Mouse (Mus musculus): ENCODE measurements around the gene Lekr1. TPM values are rescaled to one million over a fixed set of nuclear protein-coding genes. Genes with fewer than 3 reads are reported as not detected.

Gene Lekr1
- total and polyA plus RNA-seq, 2 experiments from 2014 or later: 2.9 to 6.8 TPM

DNA sequence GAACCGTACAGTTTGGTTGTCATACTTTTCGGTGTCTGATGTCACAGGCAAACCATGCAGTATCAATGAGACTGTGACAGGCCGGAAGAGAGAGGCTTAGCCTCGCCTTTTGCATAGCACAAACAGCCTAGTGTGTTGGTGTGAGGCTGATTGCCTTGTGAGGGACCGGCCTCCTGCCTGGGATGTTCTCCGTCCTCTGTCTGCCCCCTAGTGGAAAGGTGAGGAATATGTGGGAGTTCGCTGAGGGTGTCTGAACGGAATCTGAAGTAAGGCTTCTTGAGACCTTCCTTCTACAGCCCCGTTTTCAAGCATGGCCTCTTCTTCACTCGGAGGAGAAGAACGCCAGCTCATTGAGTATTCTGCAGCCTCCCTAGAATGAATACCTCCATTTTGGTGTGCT lies 197.3 kb downstream of the Lekr1 start:
- H3K4me1 ChIP-seq (ENCODE audit: insufficient read depth, low read length): peaks cover 26% of the 10 kb centered on the region
- H3K27ac ChIP-seq: no peak overlapping the region
- H3K27me3 ChIP-seq (ENCODE audit: insufficient read depth, low read length): no peaks in the 10 kb centered on the region
- H3K4me3 ChIP-seq (ENCODE audit: low read length): peak overlapping the region; percentile 13; the same call in 1 of the 2 replicates
- H3K9ac ChIP-seq (replicated peaks; ENCODE audit: low read length): no peak overlapping the region
- no peaks in the 10 kb centered on the region for H3K9me3 ChIP-seq (ENCODE audit: low read length)
- TF ChIP-seq CTCF (IDR thresholded peaks at IDR 0.05; ENCODE audit: low read depth): peak; percentile 99
- ATAC-seq (peak; percentile 87), DNase-seq (ENCODE audit: low spot score) (peak; percentile 92)
- peak overlapping the region; percentile 47 for H3K4me2 ChIP-seq (ENCODE audit: low read depth, low read length)
- 3% methylated on average over 11 of the region's 11 CpGs for WGBS
- no peaks in the 10 kb centered on the region for H3K36me3 ChIP-seq (ENCODE audit: insufficient read depth, low read length)

DNA sequence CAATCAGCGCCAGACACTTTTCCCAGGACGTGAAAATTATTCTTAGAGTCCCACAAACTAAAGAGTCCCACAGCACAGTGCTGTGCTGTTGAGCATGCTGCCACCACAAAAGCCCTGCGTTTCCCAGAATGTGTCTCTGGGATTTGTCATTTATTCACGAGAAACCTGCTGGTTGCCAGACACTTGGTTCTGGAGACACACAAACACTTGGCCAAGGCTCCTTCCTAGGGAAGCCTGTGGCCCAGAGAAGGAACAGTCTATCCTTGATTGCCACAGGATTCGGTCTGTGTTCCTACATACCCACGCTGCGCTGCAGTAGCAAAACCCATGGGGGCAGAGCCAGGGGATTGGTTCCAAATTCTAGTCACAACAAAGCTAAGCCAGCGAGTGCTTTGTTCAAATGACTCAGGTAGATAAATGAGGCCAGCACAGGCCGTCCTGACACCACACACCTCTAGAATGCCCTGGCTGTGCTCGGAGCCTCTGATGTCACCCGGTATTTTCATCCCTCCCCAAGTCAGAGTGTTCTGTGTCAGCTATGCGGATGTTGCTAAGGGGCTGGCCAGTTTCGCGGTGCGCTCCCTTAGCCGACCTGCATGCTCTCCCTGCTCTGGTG lies 197.8 kb downstream of the Lekr1 start:
- DNase-seq (ENCODE audit: low spot score) (no peak), ATAC-seq (peak; percentile 28; the same call in 1 of the 2 replicates)
- no peaks in the 10 kb centered on the region for H3K27me3 ChIP-seq (ENCODE audit: insufficient read depth, low read length)
- no peaks in the 10 kb centered on the region for H3K9me3 ChIP-seq (ENCODE audit: low read length)
- no peak overlapping the region for H3K27ac ChIP-seq
- H3K9ac ChIP-seq (replicated peaks; ENCODE audit: low read length): no peak overlapping the region; the same call in 1 of the 2 replicates
- H3K4me2 ChIP-seq (ENCODE audit: low read depth, low read length): peak overlapping the region; percentile 47
- TF ChIP-seq CTCF (IDR thresholded peaks at IDR 0.05; ENCODE audit: low read depth): no peak
- H3K4me1 ChIP-seq (ENCODE audit: insufficient read depth, low read length): peaks cover 23% of the 10 kb centered on the region
- H3K36me3 ChIP-seq (ENCODE audit: insufficient read depth, low read length): no peaks in the 10 kb centered on the region
- 42% methylated on average over 16 of the region's 16 CpGs for WGBS
- peak overlapping the region; percentile 13; the same call in 1 of the 2 replicates for H3K4me3 ChIP-seq (ENCODE audit: low read length)

DNA sequence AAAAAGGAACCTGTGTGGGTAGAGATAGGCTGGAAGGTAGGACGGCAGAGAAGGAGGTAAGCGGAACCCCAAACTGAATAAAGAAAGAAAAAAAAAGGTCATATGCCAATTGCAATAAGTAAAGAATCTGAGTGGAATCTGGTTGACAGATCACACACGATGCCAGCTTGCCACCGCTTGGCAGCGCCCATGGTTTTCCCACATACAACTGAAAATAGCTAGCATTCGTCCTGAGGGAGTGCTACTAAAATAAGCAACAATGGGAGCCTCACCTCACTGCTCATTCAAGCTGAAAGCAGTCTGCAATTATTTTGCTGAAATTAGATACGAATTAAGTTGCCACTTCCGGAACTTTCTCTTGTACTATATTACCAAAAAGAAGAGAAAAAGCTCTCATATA lies 202.9 kb downstream of the Lekr1 start:
- no peak for TF ChIP-seq CTCF (IDR thresholded peaks at IDR 0.05; ENCODE audit: low read depth)
- Histone ChIP-seq H3K4me1 (ENCODE audit: insufficient read depth, low read length) (peaks cover 12% of the 10 kb centered on the region; the same call in 1 of the 2 replicates), H3K4me3 (ENCODE audit: low read length) (no peak overlapping the region), H3K27me3 (ENCODE audit: insufficient read depth, low read length) (no peaks in the 10 kb centered on the region), H3K36me3 (ENCODE audit: insufficient read depth, low read length) (no peaks in the 10 kb centered on the region), H3K27ac (no peak overlapping the region), H3K9me3 (ENCODE audit: low read length) (no peaks in the 10 kb centered on the region), H3K9ac (replicated peaks; ENCODE audit: low read length) (no peak overlapping the region), H3K4me2 (ENCODE audit: low read depth, low read length) (no peak overlapping the region)
- ATAC-seq (no peak), DNase-seq (ENCODE audit: low spot score) (no peak)
- WGBS: 68% methylated on average over 8 of the region's 8 CpGs

DNA sequence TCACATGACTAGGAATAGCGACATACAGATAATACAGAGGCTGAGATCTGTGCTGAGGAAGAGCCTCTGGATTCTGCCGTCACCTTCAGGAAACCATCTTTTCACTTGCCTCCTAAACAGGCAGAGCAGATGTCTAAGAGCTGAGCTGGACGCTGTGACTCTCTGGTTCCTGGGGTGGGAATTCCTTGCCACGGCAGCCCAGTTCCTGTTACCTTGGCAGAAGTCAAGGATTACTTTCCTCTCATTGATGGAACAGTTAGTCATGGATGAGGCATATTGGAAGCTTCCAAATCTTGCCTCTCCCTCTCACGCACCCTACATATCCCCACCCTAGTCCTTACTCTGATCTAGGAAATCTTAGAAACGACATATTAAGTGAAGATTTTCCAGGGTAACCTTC lies 203.7 kb downstream of the Lekr1 start:
- no peak for ATAC-seq
- no peaks in the 10 kb centered on the region for H3K9me3 ChIP-seq (ENCODE audit: low read length)
- no peaks in the 10 kb centered on the region for H3K27me3 ChIP-seq (ENCODE audit: insufficient read depth, low read length)
- peaks cover 7% of the 10 kb centered on the region; the same call in 1 of the 2 replicates for H3K4me1 ChIP-seq (ENCODE audit: insufficient read depth, low read length)
- no peak for TF ChIP-seq CTCF (IDR thresholded peaks at IDR 0.05; ENCODE audit: low read depth)
- 72% methylated on average over 6 of the region's 6 CpGs for WGBS
- no peaks in the 10 kb centered on the region for H3K36me3 ChIP-seq (ENCODE audit: insufficient read depth, low read length)
- H3K27ac ChIP-seq: no peak overlapping the region
- H3K4me2 ChIP-seq (ENCODE audit: low read depth, low read length): no peak overlapping the region
- no peak overlapping the region for H3K9ac ChIP-seq (replicated peaks; ENCODE audit: low read length)
- H3K4me3 ChIP-seq (ENCODE audit: low read length): no peak overlapping the region
- DNase-seq (ENCODE audit: low spot score): no peak

DNA sequence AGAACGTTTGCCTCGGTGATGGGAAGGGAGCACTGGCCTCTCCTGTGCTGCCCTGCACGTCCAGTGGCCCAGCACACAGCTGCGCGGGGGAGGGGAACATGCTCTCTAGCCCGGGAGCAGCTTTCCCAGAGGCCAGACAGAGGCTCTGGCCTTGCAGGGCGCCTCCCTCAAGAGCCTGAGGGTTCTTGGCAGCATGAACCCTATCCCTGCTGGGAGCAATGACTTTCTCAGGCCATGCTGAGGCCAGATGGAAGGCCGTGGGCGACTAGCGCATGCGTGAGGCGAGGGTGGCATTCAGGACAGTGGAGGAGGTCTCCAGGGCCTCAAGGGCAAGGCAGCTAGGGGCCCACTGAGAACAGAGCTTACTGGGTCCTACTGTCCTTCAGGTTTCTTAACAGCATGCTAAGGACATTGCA lies 205.2 kb downstream of the Lekr1 start:
- Histone ChIP-seq H3K4me2 (ENCODE audit: low read depth, low read length) (peak overlapping the region; percentile 13; the same call in 1 of the 2 replicates), H3K36me3 (ENCODE audit: insufficient read depth, low read length) (no peaks in the 10 kb centered on the region), H3K9me3 (ENCODE audit: low read length) (no peaks in the 10 kb centered on the region), H3K4me1 (ENCODE audit: insufficient read depth, low read length) (peaks cover 7% of the 10 kb centered on the region; the same call in 1 of the 2 replicates), H3K27ac (no peak overlapping the region), H3K4me3 (ENCODE audit: low read length) (no peak overlapping the region), H3K9ac (replicated peaks; ENCODE audit: low read length) (no peak overlapping the region), H3K27me3 (ENCODE audit: insufficient read depth, low read length) (no peaks in the 10 kb centered on the region)
- DNase-seq (ENCODE audit: low spot score): peak; percentile 63
- no peak for TF ChIP-seq CTCF (IDR thresholded peaks at IDR 0.05; ENCODE audit: low read depth)
- WGBS: 9% methylated on average over 12 of the region's 12 CpGs
- ATAC-seq: peak; percentile 91

DNA sequence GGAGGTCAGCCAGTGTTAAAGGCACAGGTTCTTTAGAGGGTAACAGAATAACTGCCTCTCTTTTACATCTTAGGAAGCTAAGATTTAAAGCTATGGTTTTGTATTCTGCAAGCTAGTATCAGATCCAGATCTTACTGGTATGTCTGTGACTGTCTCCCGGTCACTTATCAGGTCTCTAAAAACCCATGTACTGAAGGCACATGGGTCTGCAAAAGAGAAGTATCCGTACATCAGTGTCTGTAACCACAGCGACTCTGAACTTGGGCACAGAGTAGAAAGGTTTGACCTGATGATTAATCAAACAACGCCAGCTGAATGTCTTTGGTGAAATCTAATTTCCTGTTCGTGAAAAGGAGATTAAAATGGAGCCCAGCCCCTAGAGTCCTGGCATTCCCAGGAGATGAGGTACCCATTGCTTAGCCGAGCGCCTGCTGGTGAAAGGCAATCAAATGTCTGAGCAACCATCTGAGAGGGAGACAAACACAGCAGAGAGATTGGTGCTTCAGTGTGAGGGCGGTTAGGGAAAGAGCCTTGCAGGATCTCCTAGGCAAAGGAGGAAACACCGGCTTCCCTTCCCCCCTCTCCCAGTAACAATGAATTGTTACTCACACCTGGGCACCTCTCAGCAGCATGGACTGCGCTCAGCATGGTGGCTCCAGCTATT lies 205.7 kb downstream of the Lekr1 start:
- WGBS: 28% methylated on average over 10 of the region's 10 CpGs
- no peaks in the 10 kb centered on the region for H3K36me3 ChIP-seq (ENCODE audit: insufficient read depth, low read length)
- TF ChIP-seq CTCF (IDR thresholded peaks at IDR 0.05; ENCODE audit: low read depth): no peak
- no peak overlapping the region for H3K4me3 ChIP-seq (ENCODE audit: low read length)
- H3K27ac ChIP-seq: no peak overlapping the region
- DNase-seq (ENCODE audit: low spot score) (peak; percentile 9), ATAC-seq (peak; percentile 36; the same call in 1 of the 2 replicates)
- H3K9me3 ChIP-seq (ENCODE audit: low read length): no peaks in the 10 kb centered on the region
- no peak overlapping the region for H3K9ac ChIP-seq (replicated peaks; ENCODE audit: low read length)
- H3K4me1 ChIP-seq (ENCODE audit: insufficient read depth, low read length): peaks cover 7% of the 10 kb centered on the region; the same call in 1 of the 2 replicates
- H3K4me2 ChIP-seq (ENCODE audit: low read depth, low read length): no peak overlapping the region
- no peaks in the 10 kb centered on the region for H3K27me3 ChIP-seq (ENCODE audit: insufficient read depth, low read length)

All from hindbrain, postnatal 0 days (tissue).